Mouse (Mus musculus) yolk sac, embryonic 10.5 days (tissue): ENCODE results near the gene Guk1.

ENCODE experiments used
- DNase-seq: peaks from one replicate; pipeline ENCODE4 v3.0.0-alpha.2; 2017; ENCODE audit warnings: low spot score

The Guk1 gene

GRCm38 (mm10) chr11:59163255-59164236 is 28.5 kb downstream of the Guk1 start, which contains the start of gene Iba57:
TSS of gene Iba57 (minus strand) at chr11:59163739.
- peak; percentile 98 for DNase-seq

GRCm38 (mm10) chr11:59162443-59163254 is 29.4 kb downstream of the Guk1 start:
- no peak for DNase-seq

- no peak for DNase-seq
Observed at GRCm38 (mm10) chr11:59161398-59161797, 30.6 kb downstream of the Guk1 start.

- DNase-seq: no peak
Observed at GRCm38 (mm10) chr11:59159558-59159957, 32.5 kb downstream of the Guk1 start.

GRCm38 (mm10) chr11:59159099-59159498 is 32.9 kb downstream of the Guk1 start:
- no peak for DNase-seq

GRCm38 (mm10) chr11:59155900-59156299 is 36.1 kb downstream of the Guk1 start:
- no peak for DNase-seq

GRCm38 (mm10) chr11:59154220-59154619 is 37.8 kb downstream of the Guk1 start:
- DNase-seq: no peak

GRCm38 (mm10) chr11:59151729-59152128 is 40.3 kb downstream of the Guk1 start:
- no peak for DNase-seq

GRCm38 (mm10) chr11:59149302-59149701 is 42.7 kb downstream of the Guk1 start:
- DNase-seq: no peak

- no peak for DNase-seq
Observed at GRCm38 (mm10) chr11:59142962-59143361, 49.0 kb downstream of the Guk1 start.

GRCm38 (mm10) chr11:59141772-59142370 is 50.1 kb downstream of the Guk1 start:
- DNase-seq: peak; percentile 61

GRCm38 (mm10) chr11:59138537-59139486 is 53.2 kb downstream of the Guk1 start:
- no peak for DNase-seq

GRCm38 (mm10) chr11:59136994-59137706 is 54.9 kb downstream of the Guk1 start:
- no peak for DNase-seq

GRCm38 (mm10) chr11:59135904-59136452 is 56.0 kb downstream of the Guk1 start, which contains the start of gene Obscn:
TSS of gene Obscn (minus strand) at chr11:59136402.
- no peak for DNase-seq

- DNase-seq: no peak
Observed at GRCm38 (mm10) chr11:59135051-59135820, 56.8 kb downstream of the Guk1 start.

GRCm38 (mm10) chr11:59134373-59134997 is 57.5 kb downstream of the Guk1 start:
- DNase-seq: no peak
